Mouse (Mus musculus) megakaryocyte, embryonic 14.5 days (primary cell): ENCODE data around the gene Itgb8.

Source experiments
- FLI1 ChIP-seq: IDR thresholded peaks from 2 replicates; pipeline ENCODE4 v1.6.1; 2012; ENCODE audit warnings: low read length, inconsistent platforms, mixed read lengths
- GATA1 ChIP-seq: IDR thresholded peaks from 3 replicates; pipeline ENCODE4 v1.6.1; 2012; ENCODE audit warnings: mixed read lengths, low read length, inconsistent platforms, borderline replicate concordance

DNA sequence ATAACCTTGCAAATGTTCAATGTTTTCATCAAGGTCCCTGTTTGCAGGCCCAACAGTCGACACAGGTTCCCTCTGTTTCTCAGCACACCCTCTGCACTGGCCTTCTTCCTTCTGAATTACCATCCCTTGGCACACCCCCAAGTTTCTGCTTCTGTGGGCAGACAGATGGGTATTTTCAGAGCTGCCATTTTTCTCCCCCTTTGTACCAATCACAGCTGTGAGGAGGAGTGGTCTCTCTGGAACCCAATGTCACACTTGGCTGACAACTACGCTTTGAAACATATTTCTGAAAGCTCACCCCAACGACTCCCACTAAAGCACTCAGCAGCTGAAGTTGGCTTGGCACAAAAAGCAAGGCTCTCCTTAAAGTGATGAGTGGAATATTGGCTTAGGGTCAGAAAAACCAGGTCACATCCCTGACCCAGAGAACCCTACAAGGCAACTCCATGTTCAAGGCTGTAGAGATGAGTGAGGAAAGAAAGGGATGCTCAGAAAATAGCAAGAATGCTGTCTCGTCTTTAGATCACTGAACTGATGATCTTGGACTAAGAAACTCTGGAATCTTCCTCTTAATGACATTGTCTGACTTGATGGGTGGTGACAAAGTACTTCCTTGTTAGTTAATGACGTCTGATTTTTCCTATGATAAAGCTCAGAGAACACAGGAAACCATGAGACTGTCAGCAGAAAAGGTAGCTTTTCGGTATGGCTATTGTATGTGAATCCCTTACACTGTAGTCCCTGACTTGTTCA is 31.7 kb downstream of the Itgb8 start:
- TF ChIP-seq GATA1 (no peak), FLI1 (no peak)
